Comparison of ENCODE assay signal across 8 mouse cellular contexts in genomic region chr8:126592771-126593571, GRCm38 (mm10). TPM values are rescaled to one million over a fixed set of nuclear protein-coding genes. Genes with fewer than 3 reads are reported as not detected.
A peak's percentile ranks its signal among the peaks of the same experiment; 100 is the strongest.
DNase-seq lines count a peak whose midpoint lies in the region; ATAC-seq and TF ChIP-seq lines count a peak whose summit lies in the region.

No protein-coding gene starts in this region.

- no peak for TF ChIP-seq CTCF in embryonic fibroblast, embryonic 13.5 days (IDR thresholded peaks at IDR 0.05; ENCODE audit: borderline replicate concordance, insufficient read depth, low read length)

- DNase-seq in layer of hippocampus, postnatal 14 days (ENCODE audit: low spot score in 2 of 2): peak; percentile 18 to 64
- no peak for DNase-seq in layer of hippocampus, adult 9-10 months (ENCODE audit: low spot score)
- DNase-seq in adrenal gland, postnatal 25 days: peak; percentile 54
- DNase-seq in hindbrain, embryonic 14.5 days (ENCODE audit: low spot score): peak; percentile 61
- DNase-seq in retina, embryonic 14.5 days (ENCODE audit: low spot score): peak; percentile 70
- no peak for DNase-seq in ovary, postnatal 36 days (ENCODE audit: low spot score)

- peak; percentile 53 for TF ChIP-seq POLR2A in embryonic fibroblast, embryonic 13.5 days (IDR thresholded peaks at IDR 0.05; ENCODE audit: low read depth, low read length)

- peak overlapping the region; percentile 95 for H3K27ac ChIP-seq in embryonic fibroblast, embryonic 13.5 days (ENCODE audit: insufficient read depth, low read length)
- peak overlapping the region; percentile 98 for H3K27ac ChIP-seq in hindbrain, embryonic 14.5 days
- H3K27ac ChIP-seq in liver, embryonic 12.5 days: peak overlapping the region; percentile 97

- H3K36me3 ChIP-seq in hindbrain, embryonic 14.5 days (replicated peaks; ENCODE audit: control insufficient read depth, insufficient read depth): peaks cover 22% of the 10 kb centered on the region; the same call in 1 of the 2 replicates
- H3K36me3 ChIP-seq in liver, embryonic 12.5 days: peaks cover 27% of the 10 kb centered on the region

- H3K4me1 ChIP-seq in embryonic fibroblast, embryonic 13.5 days (ENCODE audit: control insufficient read depth, insufficient read depth, low read length): peaks cover 6% of the 10 kb centered on the region
- peaks cover 56% of the 10 kb centered on the region for H3K4me1 ChIP-seq in hindbrain, embryonic 14.5 days (replicated peaks; ENCODE audit: control insufficient read depth, insufficient read depth, low read length)
- H3K4me1 ChIP-seq in liver, embryonic 12.5 days: peaks cover 65% of the 10 kb centered on the region

- H3K9me3 ChIP-seq in hindbrain, embryonic 14.5 days (ENCODE audit: control insufficient read depth, low read length): no peaks in the 10 kb centered on the region
- no peaks in the 10 kb centered on the region for H3K9me3 ChIP-seq in liver, embryonic 12.5 days (replicated peaks)

- H3K4me2 ChIP-seq in hindbrain, embryonic 14.5 days (replicated peaks): peak overlapping the region; percentile 98
- peak overlapping the region; percentile 96 for H3K4me2 ChIP-seq in liver, embryonic 12.5 days

- WGBS in hindbrain, embryonic 14.5 days: under 1% methylated on average over 100 of the region's 113 CpGs
- WGBS in liver, embryonic 12.5 days (ENCODE audit: insufficient replicate concordance): under 1% methylated on average over 111 of the region's 113 CpGs

- H3K27me3 ChIP-seq in hindbrain, embryonic 14.5 days (ENCODE audit: control insufficient read depth, insufficient read depth, low read length): no peaks in the 10 kb centered on the region
- H3K27me3 ChIP-seq in liver, embryonic 12.5 days (replicated peaks): no peaks in the 10 kb centered on the region

- peak overlapping the region; percentile 89 for H3K4me3 ChIP-seq in embryonic fibroblast, embryonic 13.5 days (ENCODE audit: insufficient read depth, low read length)
- H3K4me3 ChIP-seq in hindbrain, embryonic 14.5 days (replicated peaks; ENCODE audit: low read length): peak overlapping the region; percentile 100
- H3K4me3 ChIP-seq in liver, embryonic 12.5 days: peak overlapping the region; percentile 96

- no peak for ATAC-seq in hindbrain, embryonic 14.5 days (ENCODE audit: low FRiP score)
- no peak for ATAC-seq in liver, embryonic 12.5 days

- peak overlapping the region; percentile 100 for H3K9ac ChIP-seq in hindbrain, embryonic 14.5 days
- peak overlapping the region; percentile 98 for H3K9ac ChIP-seq in liver, embryonic 12.5 days

RNA-seq across cellular contexts. Expression of gene Irf2bp2, which starts 0.8 kb away (rescaled TPM):
- 10 to 100 TPM; 57.1 to 61.7 TPM for total RNA-seq in layer of hippocampus, postnatal 14 days (2021)
- 81.3 and 82.6 TPM in 2 replicates for total RNA-seq in adrenal gland, postnatal 25 days (2021)
- polyA plus RNA-seq in embryonic fibroblast, embryonic 13.5 days (2011; ENCODE audit: insufficient read length, low read depth, missing spikeins): 58.6 and 74.8 TPM in 2 replicates
- polyA plus RNA-seq in hindbrain, embryonic 14.5 days (2014; fragmentation: Nextera tagmentation; extraction: Ambion mirVana): 7.2 and 7.4 TPM in 2 replicates
- 5.5 and 5.6 TPM in 2 replicates for polyA plus RNA-seq in liver, embryonic 12.5 days (2016; fragmentation: Nextera tagmentation; extraction: Ambion mirVana)

Comparison
In these comparisons a context has a peak if more than half of its experiments do, and no peak if none do; other contexts are left out.
1. DNase-seq: peak in layer of hippocampus, postnatal 14 days (2 of 2), adrenal gland, postnatal 25 days (single experiment), hindbrain, embryonic 14.5 days (single experiment) and retina, embryonic 14.5 days (single experiment); none in layer of hippocampus, adult 9-10 months (single experiment) and ovary, postnatal 36 days (single experiment).
2. Peak in every context shown above with its lines, with median percentiles within 50 percentile points of each other: H3K27ac ChIP-seq and H3K4me3 ChIP-seq.